Mouse (Mus musculus): ENCODE results near the gene Cdkal1.

Gene Cdkal1

DNA sequence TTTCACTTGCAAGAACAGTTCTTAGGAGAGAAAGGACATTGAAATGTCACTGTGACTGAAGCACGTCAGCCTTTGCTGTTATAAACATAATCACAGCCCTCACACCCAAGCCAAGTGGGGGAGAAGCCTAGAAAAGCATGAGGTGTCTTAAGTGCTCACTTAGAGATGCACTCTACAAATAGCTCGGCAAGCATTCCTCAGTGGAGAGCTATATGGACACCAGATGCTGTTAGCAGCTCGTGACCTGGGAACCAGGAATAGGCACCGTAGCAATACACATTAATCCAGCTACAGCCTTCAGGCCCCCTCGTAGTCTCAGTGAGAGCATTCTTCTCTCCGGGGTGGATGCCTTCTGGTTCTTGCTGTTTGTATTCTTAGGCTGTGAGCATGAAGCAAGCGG lies 664.9 kb downstream of the Cdkal1 start:
- no peak for DNase-seq (ENCODE audit: low spot score in 2 of 2)

DNA sequence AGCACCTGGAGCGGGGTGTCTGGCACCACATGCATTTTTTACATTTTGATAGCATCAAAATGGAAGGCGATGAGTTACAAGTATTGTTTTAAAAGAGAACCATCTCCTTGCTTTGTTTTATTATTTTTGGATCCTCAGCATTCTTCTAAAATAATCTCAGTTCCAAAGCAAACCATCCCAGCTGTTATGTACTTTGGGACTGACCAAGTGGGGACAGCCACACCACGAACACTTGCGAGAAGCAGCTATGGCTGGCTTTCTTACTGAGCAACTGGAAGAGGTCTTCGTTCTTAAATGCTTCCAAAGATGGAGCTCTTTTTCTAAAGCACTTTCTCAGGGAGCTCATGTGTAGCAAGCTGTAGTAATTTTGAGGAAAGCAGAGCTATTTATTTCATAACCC lies 668.7 kb downstream of the Cdkal1 start:
- DNase-seq (ENCODE audit: low spot score in 2 of 2): no peak

DNA sequence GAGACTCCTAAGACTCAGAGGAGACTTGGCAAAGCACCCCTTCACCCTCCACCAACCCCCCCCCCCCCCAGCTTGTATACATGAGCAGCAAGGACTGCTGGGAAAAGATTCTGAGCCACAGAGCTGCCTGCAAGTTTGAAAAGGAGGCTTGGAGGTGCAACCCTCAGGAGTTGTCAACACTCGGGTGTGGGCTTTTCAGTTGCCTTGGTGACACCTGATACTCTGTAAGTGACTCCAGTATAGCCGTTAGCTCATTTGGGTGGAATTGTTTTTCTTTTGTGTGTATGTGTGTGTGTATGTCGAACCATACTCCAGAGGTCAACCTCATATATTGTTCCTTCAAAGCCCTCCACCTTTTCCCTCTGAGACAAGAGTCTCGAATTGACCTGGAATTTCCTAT lies 669.9 kb downstream of the Cdkal1 start:
- no peak for DNase-seq (ENCODE audit: low spot score in 2 of 2)

DNA sequence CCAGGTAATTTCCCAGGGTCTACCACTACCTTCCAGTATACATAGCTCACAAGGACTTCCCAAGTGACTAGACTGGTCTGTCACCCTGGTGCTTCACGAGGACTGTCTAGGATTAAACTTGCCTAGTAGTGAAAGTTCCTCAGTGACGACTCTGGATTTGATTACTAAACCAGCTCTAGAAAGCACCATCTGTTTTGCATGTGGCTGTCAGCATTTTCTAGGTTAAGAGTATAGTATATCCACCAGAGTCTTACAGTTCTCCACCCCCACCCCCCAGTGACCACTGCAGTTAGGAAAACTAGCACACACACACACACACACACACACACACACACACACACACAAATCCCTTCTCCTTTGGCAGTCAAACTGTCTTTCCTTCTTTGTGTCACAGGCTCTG lies 670.9 kb downstream of the Cdkal1 start:
- no peak for DNase-seq (ENCODE audit: low spot score in 2 of 2)

DNA sequence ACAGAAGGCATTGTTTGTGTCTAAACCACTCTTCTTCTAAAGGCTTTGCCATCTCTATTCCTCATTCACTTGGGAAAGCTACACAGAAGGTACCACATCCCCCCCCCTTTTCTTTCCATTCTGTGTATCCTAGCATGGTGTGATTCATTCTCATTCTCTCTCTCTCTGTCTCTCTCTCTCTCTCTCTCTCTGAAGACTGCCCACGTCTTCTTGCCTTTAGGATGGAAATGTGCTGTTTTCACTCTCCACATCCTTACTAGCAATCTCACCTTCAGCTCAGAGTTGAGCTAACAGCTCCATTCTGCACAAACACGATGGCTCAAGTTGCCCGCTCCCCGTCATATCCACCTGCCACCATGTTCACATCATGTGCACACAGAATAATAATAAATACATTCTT lies 675.6 kb downstream of the Cdkal1 start:
- no peak for DNase-seq (ENCODE audit: low spot score in 2 of 2)

DNA sequence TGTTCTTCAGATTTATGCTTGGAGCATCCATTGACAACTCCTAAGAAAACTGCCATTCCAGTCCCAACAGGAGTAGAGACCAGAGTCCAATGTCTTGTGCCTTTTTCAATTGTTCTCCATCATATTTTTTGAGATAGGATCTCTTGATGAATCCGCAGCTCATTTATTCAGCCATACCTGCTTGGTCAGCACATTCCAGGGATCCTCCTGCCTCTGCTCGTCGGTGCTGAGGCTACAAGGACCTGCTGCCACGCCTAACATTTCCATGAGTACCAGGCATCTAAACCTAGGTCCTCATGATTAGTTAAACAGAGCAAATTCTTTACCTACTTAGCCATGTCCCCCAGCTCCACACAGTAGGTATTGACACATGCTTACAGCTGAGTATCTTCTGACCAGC lies 676.2 kb downstream of the Cdkal1 start:
- no peak for DNase-seq (ENCODE audit: low spot score in 2 of 2)

DNA sequence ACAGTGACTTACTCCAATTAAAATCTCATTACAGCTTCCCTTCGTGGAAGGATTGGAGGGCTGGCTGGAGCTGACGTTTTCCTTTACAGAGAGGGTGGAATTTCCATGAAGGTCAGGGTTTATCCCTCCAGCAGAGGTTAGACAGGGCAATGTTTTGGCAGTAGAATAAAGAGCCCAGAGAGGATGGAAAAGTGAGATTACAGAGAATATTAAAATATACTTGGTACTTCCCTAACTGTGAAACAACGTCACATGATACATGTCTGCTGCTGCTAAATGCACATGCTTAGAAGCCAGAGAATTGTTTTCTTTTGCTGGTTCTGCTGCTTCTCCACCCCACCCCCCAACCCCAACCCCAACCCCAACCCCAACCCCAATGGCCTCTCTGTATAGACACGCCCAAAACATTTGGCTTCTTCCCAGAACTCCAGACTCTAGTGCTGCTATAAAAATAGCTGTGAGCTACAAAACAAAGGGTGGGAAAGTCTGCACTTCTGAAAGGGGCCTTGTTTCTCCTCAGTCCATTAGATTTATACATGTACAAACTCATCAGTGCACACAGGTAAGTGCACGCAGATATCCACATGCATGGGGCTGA lies 677.5 kb downstream of the Cdkal1 start:
- no peak for DNase-seq (ENCODE audit: low spot score in 2 of 2)

DNA sequence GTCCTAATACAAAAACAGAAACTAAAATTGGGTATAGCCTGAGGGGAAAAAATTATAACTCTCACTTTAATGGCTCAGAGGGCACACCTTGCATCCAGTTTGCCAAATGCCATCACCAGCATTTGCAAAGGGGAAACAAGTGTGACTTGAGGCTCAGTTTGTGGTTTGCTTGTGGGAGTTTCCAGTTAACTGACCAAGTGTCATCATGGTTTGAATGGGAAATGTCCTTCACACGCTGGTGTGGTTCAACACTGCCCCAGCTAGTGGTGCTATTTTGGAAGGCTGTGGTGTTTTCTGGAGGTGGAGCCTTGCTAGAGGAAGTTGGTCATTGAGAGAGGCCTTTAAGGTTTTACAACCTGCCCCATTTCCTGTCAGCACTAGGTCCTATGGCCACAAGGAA lies 686.1 kb downstream of the Cdkal1 start:
- DNase-seq (ENCODE audit: low spot score in 2 of 2): no peak

DNA sequence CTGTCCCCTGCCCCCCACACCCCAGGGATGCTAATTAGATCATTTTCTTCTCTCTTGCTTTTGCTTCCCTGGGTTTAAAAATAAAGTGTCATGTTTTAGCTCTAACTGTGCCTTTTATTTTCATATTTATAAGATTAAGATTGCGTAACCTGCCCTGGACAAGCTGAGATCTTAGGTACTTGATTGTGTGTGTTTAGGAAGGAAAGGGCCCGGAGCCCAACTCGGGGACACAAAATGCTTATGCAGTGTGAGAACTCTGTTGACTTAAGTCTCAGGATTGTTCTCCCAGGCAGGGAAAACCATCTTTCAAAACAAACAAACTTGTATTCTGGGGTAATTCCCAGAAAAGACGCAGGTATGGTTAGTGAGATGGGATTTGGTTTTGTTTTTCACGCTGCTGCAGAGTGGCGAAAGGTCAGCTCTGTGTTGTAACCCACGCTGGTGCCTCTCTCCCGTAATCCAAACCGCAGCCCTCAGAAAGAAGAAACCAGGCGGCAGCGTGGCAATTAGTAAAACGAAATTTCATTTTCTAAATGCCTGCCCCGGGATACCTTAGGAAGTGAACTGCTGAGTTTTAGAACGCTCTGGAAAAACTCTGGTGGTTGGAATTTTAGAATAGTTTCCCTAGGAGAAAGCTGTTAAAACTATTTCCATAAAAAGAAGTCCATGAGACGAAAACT lies 690.5 kb downstream of the Cdkal1 start:
- no peak for DNase-seq (ENCODE audit: low spot score in 2 of 2)

DNA sequence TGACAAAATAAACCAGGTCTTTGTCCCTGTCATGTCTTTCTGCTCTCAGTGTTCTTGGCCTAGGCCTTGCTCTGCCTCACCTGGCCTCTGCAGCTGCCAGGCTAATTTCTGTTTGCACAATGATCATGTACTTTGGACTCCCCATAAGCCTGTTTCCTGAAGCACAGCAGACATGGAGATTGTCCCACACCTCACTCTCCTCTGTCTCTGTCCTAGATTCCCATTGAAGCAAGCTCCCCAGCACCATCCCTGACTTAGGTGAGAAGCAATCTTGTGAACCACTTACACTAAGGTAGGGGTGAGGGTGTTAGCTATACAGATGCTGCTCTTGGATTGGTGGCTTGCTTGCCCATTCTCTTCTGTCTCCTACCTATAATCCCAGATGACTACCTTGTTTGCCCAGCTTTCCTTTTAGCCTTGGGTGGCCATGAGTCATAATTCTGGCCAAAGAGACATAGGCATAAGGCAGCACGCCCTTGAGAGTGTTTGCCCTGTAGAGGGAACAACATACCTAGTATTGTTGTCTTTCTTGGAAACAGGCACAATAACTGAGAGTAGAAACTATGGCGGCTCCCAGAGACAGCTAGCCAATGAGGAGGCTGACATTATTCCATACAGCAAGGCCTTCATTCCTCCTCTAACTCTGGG lies 692.5 kb downstream of the Cdkal1 start:
- DNase-seq (ENCODE audit: low spot score in 2 of 2): no peak

DNA sequence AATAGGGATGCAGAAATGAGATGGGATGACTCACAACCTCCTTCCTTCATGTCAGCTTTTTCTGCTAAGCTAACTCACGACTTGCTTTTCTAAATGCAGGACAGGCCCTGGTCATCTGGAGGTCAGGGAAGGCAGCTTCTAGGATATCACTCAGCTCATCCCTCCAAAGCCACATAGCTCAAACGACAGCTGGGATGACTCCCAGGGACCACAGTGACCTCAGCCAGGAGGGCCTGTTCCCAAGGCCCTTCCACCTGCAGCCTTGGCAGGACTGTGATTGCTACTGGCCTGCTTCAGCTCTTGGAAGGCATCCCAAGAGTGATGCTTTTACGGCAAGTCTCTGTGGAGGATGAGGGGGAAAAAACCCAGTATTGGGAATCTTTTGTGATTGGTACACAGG lies 693.0 kb downstream of the Cdkal1 start:
- no peak for DNase-seq (ENCODE audit: low spot score in 2 of 2)

DNA sequence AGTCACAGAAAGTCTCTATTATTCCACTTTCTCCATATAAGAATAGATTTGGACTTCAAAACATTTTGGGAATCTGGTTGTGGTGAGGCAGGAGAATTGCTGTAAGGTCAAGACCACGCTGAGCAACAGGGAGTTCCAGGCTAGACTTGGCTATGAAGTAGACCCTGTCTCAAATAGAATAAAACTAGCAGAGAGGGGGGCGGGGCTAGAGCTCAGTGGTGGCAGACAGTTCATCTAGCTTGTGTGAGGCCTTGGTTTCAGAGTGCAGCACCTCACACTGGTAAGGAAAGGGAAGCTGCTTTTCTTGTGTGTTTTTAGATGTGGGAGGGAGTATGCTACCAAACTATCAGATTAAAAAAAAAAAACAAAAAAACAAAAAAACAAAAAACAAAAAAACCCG lies 694.0 kb downstream of the Cdkal1 start:
- peak; percentile 18 to 33 for DNase-seq (ENCODE audit: low spot score in 2 of 2)

DNA sequence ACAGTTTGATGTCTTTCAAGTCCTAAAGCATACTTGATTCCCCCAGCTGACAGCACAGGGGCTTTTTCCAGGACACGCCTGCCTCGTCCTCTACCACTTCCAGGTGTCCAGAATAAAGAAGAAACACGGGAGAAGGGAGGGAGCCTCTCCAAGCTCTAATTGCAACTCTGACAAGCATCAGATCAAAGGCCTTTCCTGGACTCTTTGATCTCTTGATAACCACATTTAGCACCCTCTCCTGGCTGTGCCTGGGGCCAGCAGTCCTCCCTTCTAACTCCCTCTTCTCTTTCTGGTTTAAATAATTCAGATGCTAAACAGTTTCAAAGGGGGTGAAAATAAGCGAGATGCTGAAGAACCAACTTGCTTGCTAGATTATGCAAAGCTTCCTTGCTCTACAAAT lies 698.8 kb downstream of the Cdkal1 start:
- peak; percentile 42 to 64 for DNase-seq (ENCODE audit: low spot score in 2 of 2)

DNA sequence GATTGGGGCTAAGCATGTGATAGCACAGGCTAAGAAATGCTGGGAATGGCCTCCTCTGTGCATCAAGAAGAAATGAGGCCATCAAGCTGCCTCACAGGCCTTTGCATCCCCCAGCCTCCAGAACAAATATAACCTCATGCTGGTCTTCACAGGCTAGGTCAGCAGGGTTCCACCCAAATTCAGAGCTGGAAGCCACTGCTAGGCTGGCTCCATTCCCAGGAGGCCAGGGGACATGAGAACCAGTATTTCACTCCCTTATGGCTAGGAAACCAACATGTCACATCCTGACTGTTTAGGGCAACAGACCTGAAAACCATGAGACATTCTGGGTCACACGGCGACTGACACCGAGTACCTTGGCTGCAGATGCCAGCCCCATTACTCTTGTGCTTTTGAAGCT lies 700.2 kb downstream of the Cdkal1 start:
- DNase-seq (ENCODE audit: low spot score in 2 of 2): no peak

DNA sequence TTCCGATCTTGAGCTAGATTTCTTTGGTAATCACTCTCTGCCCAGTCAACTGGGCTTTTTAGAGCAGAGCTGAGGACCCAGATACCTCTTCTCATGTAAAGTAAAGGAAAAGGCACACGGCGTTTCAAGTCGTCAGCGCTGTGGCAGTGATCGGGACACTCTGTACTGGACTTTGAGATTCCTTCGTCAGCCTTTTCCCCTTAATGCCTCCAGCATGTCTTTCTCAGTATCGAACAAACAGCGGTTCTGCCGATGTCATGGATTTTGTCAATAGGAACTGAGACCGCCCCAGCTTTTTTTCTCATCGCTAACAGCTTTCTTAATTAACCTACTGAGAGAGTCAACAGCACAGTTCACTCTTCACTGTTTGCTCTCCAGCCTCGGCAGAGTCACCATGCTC lies 705.4 kb downstream of the Cdkal1 start:
- DNase-seq (ENCODE audit: low spot score in 2 of 2): no peak

DNA sequence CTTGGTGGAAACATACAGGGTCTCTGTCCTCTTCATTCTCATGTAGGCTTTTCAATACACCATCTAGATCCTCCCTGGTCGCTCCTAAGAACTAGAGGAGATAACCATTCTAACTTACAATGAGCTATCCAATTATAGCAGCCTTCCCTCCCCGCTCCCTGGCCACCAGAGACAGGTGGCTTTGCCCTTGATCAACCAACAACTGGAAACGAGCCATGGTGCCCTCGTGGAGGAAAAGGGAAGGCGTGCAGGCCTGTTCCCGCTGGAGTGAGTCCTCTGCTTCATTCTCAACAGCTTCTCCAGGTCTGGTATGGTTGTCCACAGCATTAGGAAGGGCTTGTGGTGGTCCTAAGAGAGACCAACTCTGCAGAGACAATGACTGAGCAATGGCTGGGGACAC lies 706.1 kb downstream of the Cdkal1 start:
- DNase-seq (ENCODE audit: low spot score in 2 of 2): no peak

DNA sequence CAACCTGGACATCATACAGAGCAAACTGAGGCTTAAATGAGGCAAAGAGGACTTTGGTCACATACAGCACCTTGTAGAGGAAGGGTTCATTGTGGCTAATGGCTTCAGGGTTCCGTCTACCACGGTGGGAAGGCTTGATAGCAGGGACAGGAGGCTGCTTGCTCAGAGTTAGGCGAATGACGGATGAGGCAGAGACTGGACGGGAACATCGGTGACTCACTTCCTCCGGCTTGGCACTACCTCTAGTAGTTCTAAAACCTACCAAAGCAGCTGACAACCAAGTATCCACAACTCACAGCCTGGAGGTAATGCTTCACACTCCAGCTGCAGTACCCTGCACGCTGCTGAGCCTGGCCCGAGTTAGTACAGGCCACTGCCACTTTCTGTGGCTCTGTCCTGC lies 706.9 kb downstream of the Cdkal1 start:
- no peak for DNase-seq (ENCODE audit: low spot score in 2 of 2)

Data from thymus, postnatal 10 days (tissue).